Mouse (Mus musculus) heart, postnatal 0 days (tissue): ENCODE results near the gene Ephb2.

Experiments
- CTCF ChIP-seq: IDR thresholded peaks from 2 replicates; pipeline ENCODE4 v1.5.1; 2016; ENCODE audit warnings: antibody characterized with exemption, control low read depth, low read depth
- EP300 ChIP-seq: IDR thresholded peaks from 2 replicates; pipeline ENCODE4 v1.6.1; 2016; ENCODE audit warnings: antibody characterized with exemption, low read depth

DNA sequence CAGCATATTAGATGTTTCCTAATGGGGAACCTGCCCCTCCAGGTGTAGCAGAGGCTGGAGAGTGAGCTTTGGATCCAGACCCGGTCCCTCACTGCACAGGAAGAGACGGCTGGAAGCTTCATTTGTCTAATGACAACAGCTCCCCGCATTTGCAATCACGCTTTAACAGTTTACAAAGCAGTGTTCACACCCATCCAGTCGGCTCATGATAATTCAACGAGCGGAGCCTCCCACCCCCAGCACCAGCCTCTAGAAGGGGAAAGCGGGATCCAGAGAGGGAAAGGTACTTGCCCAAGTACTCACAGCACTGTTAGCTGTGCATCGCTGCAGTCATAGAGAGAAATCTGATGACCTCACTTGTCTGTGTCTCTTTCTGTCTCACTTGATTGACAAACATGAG lies 2.7 kb upstream of the Ephb2 start:
- TF ChIP-seq CTCF (no peak), EP300 (no peak)
